Mouse (Mus musculus) small intestine, adult 2 months (tissue): Measurements from ENCODE around the gene Serp2. TPM values are rescaled to one million over a fixed set of nuclear protein-coding genes. Genes with fewer than 3 reads are reported as not detected.

Source experiments
- H3K27ac ChIP-seq: fragments of 200-500 bp; 2 replicates; pipeline ENCODE4 v1.5.1; 2012; ENCODE audit warnings: low read depth, low read length, control low read depth, inconsistent platforms; ENCODE audit not compliant: insufficient read depth
- H3K27me3 ChIP-seq: fragments of 200-500 bp; 2 replicates; pipeline ENCODE4 v1.6.1; 2012; ENCODE audit warnings: mild to moderate bottlenecking, moderate library complexity, low read length, inconsistent platforms; ENCODE audit not compliant: control insufficient read depth, insufficient read depth
- H3K36me3 ChIP-seq: fragments of 200-500 bp; 2 replicates; pipeline ENCODE4 v1.6.1; 2012; ENCODE audit warnings: mild to moderate bottlenecking, low read length, control low read depth, inconsistent platforms; ENCODE audit not compliant: control insufficient read depth, insufficient read depth
- H3K4me1 ChIP-seq: fragments of 200-500 bp; 2 replicates; pipeline ENCODE4 v1.6.1; 2012; ENCODE audit warnings: low read length, inconsistent platforms, mixed read lengths; ENCODE audit not compliant: control insufficient read depth, insufficient read depth, insufficient read length
- H3K4me3 ChIP-seq: fragments of 200-500 bp; 2 replicates; pipeline ENCODE4 v1.5.1; 2012; ENCODE audit warnings: low read depth, mild to moderate bottlenecking, control low read depth, inconsistent platforms, low read length, moderate library complexity
- CTCF ChIP-seq: fragments of 200-500 bp; IDR thresholded peaks from 2 replicates; pipeline ENCODE4 v1.5.1; 2012; ENCODE audit warnings: low read depth, mild to moderate bottlenecking, control low read depth, inconsistent platforms, low read length, moderate library complexity, mixed read lengths; ENCODE audit not compliant: insufficient replicate concordance, insufficient read length; ENCODE audit errors: extremely low read depth
- POLR2A ChIP-seq: fragments of 200-500 bp; IDR thresholded peaks from 2 replicates; pipeline ENCODE4 v1.6.1; 2012; ENCODE audit warnings: low read depth, mild to moderate bottlenecking, control low read depth, inconsistent platforms, low read length, moderate library complexity
- WGBS: fragments of 180-500 bp; shearing (Covaris S2); methylation state at CpG from one replicate; pipeline ENCODE4 v1.1.7; 2018; 5-methylcytosine and 5-hydroxymethylcytosine counted together
- polyA plus RNA-seq: library from polyadenylated mRNA; depleted of rRNA; stranded (reverse); fragments of >200 nt; gene quantifications from 2 replicates; pipeline ENCODE4 v1.2.3, GENCODE M21; 2012

The Serp2 gene
- polyA plus RNA-seq, 1 experiment = 2.0 TPM

DNA sequence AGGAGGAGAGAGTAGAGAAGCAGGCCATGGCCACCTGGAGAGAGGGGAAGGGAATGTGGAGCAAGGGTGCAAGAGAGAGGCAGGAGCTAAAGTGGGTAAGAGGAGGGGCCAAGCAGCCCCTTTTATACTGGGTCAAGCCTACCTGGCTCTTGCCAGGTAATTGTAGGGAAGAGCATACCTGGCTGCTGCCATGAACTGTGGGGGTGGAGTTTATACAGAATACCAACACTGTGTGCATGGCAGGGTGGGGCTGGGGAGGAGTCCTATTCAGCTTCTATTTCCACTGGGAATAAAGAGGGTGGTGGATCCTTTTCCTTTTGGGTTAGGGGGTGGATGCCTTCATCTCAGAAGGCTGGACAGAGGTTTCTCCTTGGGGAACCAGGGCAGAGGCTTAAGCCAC is 41.1 kb upstream of the Serp2 start:
- 0 out of 2 replicates have a peak overlapping the region, but pooled peaks have one; percentile 27 for H3K27ac ChIP-seq
- no peaks in the 10 kb centered on the region for H3K36me3 ChIP-seq
- H3K4me3 ChIP-seq = no peak overlapping the region
- TF ChIP-seq POLR2A (no peak), CTCF (no peak)
- H3K4me1 ChIP-seq = peaks cover 18% of the 10 kb centered on the region
- no peaks in the 10 kb centered on the region for H3K27me3 ChIP-seq

DNA sequence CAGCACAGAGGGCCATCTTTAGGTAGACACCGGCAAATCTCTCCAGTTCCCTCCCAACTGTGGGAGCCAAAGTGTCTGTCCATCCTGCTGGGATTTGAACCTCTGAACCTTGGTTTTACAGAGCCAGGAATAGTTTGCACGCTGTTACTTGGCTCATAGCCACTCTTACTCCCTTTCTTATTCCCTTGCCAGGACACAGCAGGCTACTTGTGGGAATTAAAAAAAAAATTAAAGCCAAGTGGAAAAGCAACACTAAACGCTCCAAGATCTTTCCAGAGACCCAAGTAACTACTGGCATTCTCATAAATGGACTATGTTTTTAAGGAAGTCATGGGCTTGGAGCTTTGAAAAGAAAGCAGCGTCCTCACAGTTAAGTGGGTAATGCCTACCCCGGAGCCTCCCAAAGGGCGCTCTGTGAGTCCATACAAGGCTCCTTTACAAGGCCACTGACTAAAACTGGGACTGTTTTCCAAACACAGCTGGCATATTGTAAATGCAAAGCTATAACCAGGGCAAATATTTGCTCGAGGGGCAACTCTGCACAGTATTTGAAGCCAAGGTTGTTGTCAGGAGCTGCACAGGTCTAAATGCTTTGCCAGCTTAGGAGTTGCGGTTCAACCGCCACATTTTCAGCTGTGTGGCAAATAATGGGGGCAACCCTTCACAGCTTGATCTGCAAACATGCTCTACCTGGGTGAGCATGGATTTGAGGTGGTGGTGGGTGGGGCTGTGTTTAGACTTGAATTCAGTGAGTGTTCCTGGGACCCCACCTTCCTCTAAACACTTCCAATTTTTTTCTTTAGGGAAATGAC is 38.6 kb upstream of the Serp2 start:
- Histone ChIP-seq H3K36me3 (no peaks in the 10 kb centered on the region), H3K4me3 (no peak overlapping the region), H3K4me1 (peaks cover 18% of the 10 kb centered on the region), H3K27me3 (no peaks in the 10 kb centered on the region), H3K27ac (peak overlapping the region; percentile 43)
- TF ChIP-seq POLR2A (no peak), CTCF (no peak)
- 32% methylated on average over 9 of the region's 9 CpGs for WGBS

DNA sequence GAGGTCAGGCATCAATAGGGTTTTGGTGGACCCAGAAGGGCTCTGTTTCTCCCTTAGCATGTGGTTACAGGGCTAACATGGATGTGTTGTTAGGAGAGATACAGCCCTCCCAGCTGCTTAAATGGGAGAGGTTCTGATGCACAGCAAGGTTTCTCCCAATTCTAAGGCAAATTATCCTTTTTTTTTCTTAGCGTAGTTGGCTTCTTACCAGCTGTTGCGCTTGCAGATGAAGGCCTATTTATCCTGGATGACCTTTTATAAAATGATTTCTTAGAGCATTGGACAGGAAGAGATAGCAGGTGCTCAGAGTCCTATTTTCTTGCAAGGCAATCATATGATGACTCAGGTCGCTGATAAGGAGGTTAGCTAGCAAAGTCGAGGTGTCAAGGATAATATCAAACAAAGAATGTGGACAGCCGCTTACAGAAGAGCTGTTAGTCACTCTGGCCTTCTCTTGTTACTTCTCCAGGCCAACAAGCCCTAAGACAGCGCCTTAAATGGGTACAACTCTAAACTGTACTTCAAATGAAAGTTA is 37.7 kb upstream of the Serp2 start:
- H3K4me1 ChIP-seq = peaks cover 18% of the 10 kb centered on the region
- no peaks in the 10 kb centered on the region for H3K27me3 ChIP-seq
- 25% methylated on average over 6 of the region's 6 CpGs for WGBS
- no peaks in the 10 kb centered on the region for H3K36me3 ChIP-seq
- peak overlapping the region; percentile 39 for H3K27ac ChIP-seq
- no peak for TF ChIP-seq CTCF
- no peak for TF ChIP-seq POLR2A
- H3K4me3 ChIP-seq = no peak overlapping the region

DNA sequence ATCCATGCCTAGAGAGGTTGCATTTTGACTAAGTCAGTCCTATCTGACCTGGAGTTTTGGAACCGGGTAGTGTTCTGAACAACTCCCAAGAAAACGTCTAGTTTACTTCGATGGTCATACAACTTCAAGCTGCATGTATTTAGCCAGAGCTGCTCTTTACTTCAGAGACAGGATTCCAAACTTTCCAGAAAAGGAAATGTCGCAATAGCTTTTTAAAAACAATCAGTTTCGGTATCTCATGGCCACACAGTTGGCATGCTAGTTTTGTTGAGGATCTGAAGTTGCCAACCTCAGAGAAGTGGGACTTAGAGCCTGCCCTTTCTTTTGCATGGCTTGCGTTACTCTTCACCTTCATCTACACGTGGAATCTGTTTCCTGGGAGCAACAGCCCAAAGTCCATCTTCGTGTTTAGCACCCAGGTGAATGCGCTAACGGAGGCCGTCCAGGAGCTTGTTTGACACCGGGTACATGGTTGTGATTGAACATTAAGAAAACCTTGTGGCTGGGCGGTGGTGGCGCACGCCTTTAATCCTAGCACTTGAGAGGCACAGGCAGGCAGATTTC is 37.0 kb upstream of the Serp2 start:
- TF ChIP-seq POLR2A = no peak
- Histone ChIP-seq H3K27ac (no peak overlapping the region), H3K27me3 (no peaks in the 10 kb centered on the region), H3K4me3 (no peak overlapping the region), H3K4me1 (peaks cover 18% of the 10 kb centered on the region), H3K36me3 (no peaks in the 10 kb centered on the region)
- WGBS = 41% methylated on average over 15 of the region's 15 CpGs

DNA sequence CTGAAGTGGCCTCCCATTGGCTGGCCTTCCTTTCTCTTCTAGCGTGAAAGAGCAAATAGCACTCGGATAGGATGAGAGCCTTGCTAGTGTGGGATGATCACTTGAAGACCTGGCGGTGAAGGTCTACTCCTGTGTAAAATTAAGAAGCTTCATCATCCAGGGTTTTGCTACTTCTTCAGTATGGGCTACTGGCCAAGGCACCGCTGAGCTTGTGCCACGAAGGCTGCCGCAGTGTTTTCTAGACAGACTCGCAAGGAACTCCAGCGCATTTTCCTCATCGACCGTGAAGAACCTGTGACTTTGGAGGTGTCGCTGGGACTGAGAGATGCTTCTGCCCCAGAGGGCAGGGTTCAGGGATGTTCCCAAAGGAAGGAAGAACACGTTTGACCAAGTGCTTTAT is 36.0 kb upstream of the Serp2 start:
- 93% methylated on average over 12 of the region's 12 CpGs for WGBS
- H3K4me1 ChIP-seq = peaks cover 14% of the 10 kb centered on the region
- no peaks in the 10 kb centered on the region for H3K27me3 ChIP-seq
- H3K36me3 ChIP-seq = no peaks in the 10 kb centered on the region
- H3K4me3 ChIP-seq = no peak overlapping the region
- TF ChIP-seq POLR2A = no peak
- no peak for TF ChIP-seq CTCF
- no peak overlapping the region for H3K27ac ChIP-seq

DNA sequence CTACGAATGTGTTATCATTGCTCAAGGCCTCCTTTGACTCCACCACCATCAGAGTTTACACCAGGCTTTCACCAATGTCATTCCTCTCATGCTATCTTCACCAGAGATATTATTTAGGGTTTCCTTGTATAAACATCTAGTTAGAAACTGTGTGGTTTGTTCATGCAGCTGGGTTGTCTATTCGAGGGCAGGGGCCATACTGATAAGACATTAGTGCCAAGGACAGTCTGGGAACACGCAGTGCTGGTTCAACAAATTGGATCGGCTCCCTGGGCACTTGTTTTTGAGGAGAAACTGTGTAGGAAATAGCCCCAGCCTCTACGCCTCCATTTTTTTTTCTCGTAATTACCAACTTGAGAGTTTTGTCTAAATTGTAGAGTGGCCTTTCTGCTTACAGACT is 35.4 kb upstream of the Serp2 start:
- no peaks in the 10 kb centered on the region for H3K27me3 ChIP-seq
- WGBS = 71% methylated on average over 6 of the region's 6 CpGs

DNA sequence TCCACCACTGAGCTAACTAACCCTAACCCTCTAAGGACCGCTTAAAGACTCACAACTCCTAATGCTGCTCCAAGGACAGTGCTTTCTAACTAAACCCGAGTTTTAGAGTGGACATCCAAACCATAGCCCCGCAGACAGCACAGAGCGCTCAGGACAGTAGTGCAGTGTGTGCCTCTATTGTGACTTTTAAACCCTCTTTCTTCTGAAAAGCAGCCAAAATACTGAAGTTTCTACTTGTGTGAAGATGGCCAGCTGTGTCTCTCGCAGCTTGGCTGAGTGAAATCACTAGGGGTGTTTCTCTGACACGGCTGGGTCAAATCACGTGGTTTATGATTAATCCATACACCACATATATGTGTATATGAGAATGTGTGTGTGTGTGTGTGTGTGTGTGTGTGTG is 33.4 kb upstream of the Serp2 start:
- Histone ChIP-seq H3K4me3 (no peak overlapping the region), H3K4me1 (peaks cover 7% of the 10 kb centered on the region; the same call in 1 of the 2 replicates), H3K27ac (no peak overlapping the region), H3K36me3 (no peaks in the 10 kb centered on the region), H3K27me3 (no peaks in the 10 kb centered on the region)
- TF ChIP-seq POLR2A = no peak
- WGBS = 64% methylated on average over 7 of the region's 7 CpGs

More for the DNA sequence above, 35.4 kb upstream of the Serp2 start:
- Histone ChIP-seq H3K27ac (no peak overlapping the region), H3K4me1 (peaks cover 10% of the 10 kb centered on the region; the same call in 1 of the 2 replicates), H3K36me3 (no peaks in the 10 kb centered on the region), H3K4me3 (no peak overlapping the region)
- no peak for TF ChIP-seq CTCF
- no peak for TF ChIP-seq POLR2A
